Comparison of ENCODE assay signal across 9 mouse cellular contexts in the genomic region with DNA sequence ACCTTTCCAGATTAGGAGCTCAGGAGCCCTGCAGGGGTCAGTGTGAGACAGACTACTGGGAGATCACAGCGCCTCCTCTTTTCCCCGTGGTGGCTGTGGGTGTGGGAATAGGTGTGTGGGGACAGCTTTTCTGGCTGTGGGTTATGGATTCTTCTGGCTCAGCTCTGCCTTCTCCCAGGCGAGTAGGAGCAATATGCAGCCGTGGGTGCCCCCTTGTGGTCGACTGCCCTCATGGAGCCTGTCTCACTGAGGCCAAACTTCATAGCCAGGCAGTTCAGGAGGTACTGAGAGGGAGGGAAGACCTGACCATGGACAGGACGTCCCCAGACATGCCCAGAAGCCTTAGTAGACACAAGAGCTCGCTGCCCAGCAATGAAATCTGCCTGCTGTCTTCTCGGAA.
DNase-seq lines count a peak whose midpoint lies in the region; ATAC-seq and TF ChIP-seq lines count a peak whose summit lies in the region.
"Had no signal": no experiment of that assay in that cellular context is flagged by ENCODE, and none has a peak within 500 bp of the region (broad histone marks: within the 10 kb centered on the region; RNA-seq: fewer than 3 reads in every experiment).

No protein-coding gene starts in this region.

- H3K4me1 ChIP-seq in bone marrow, adult 2 months (ENCODE audit: control insufficient read depth, insufficient read depth, low read length), result no peaks in the 10 kb centered on the region
- H3K4me1 ChIP-seq in embryonic facial prominence, embryonic 15.5 days, result no peaks in the 10 kb centered on the region
- peaks cover 5% of the 10 kb centered on the region for H3K4me1 ChIP-seq in midbrain, embryonic 12.5 days
- H3K4me1 ChIP-seq in stomach, embryonic 14.5 days (ENCODE audit: control insufficient read depth, insufficient read depth, low read length), result no peaks in the 10 kb centered on the region

- TF ChIP-seq POLR2A in bone marrow, adult 2 months (IDR thresholded peaks at IDR 0.05; ENCODE audit: borderline replicate concordance, control insufficient read depth, low read depth, low read length), result no peak

- WGBS in bone marrow, adult 2 months, result 7% methylated on average over 8 of the region's 8 CpGs
- WGBS in embryonic facial prominence, embryonic 15.5 days, result 8% methylated on average over 8 of the region's 8 CpGs
- 6% methylated on average over 8 of the region's 8 CpGs for WGBS in midbrain, embryonic 12.5 days
- 5% methylated on average over 8 of the region's 8 CpGs for WGBS in stomach, embryonic 14.5 days

- intact Hi-C loops in left cerebral cortex, postnatal 4 days (cut with DNase I), result loop anchor here (2.0 kb wide), 1 partner anchor 128 kb away; no protein-coding TSS in a partner anchor

- peak; percentile 65 for TF ChIP-seq CTCF in bone marrow, adult 2 months (IDR thresholded peaks at IDR 0.05; ENCODE audit: control insufficient read depth, insufficient read depth, low read length)

- H3K4me2 ChIP-seq in embryonic facial prominence, embryonic 15.5 days (replicated peaks), result no peak overlapping the region
- H3K4me2 ChIP-seq in midbrain, embryonic 12.5 days (replicated peaks), result no peak overlapping the region
- no peak overlapping the region for H3K4me2 ChIP-seq in stomach, embryonic 14.5 days (replicated peaks; ENCODE audit: low read depth, low read length)

- no peaks in the 10 kb centered on the region for H3K27me3 ChIP-seq in embryonic facial prominence, embryonic 15.5 days
- H3K27me3 ChIP-seq in midbrain, embryonic 12.5 days, result peaks cover 7% of the 10 kb centered on the region; the same call in 1 of the 2 replicates
- no peaks in the 10 kb centered on the region for H3K27me3 ChIP-seq in stomach, embryonic 14.5 days (ENCODE audit: control insufficient read depth, insufficient read depth, low read length)

- H3K4me3 ChIP-seq in bone marrow, adult 2 months (replicated peaks; ENCODE audit: control insufficient read depth, low read depth, low read length), result no peak overlapping the region
- no peak overlapping the region for H3K4me3 ChIP-seq in embryonic facial prominence, embryonic 15.5 days (replicated peaks)
- no peak overlapping the region for H3K4me3 ChIP-seq in midbrain, embryonic 12.5 days
- H3K4me3 ChIP-seq in stomach, embryonic 14.5 days (ENCODE audit: low read depth, low read length), result no peak overlapping the region

- no peak overlapping the region for H3K9ac ChIP-seq in embryonic facial prominence, embryonic 15.5 days
- no peak overlapping the region for H3K9ac ChIP-seq in midbrain, embryonic 12.5 days (replicated peaks)
- no peak overlapping the region for H3K9ac ChIP-seq in stomach, embryonic 14.5 days (replicated peaks; ENCODE audit: low read depth, low read length)

- H3K9me3 ChIP-seq in embryonic facial prominence, embryonic 15.5 days (replicated peaks), result no peaks in the 10 kb centered on the region
- H3K9me3 ChIP-seq in midbrain, embryonic 12.5 days, result no peaks in the 10 kb centered on the region
- no peaks in the 10 kb centered on the region for H3K9me3 ChIP-seq in stomach, embryonic 14.5 days (ENCODE audit: control insufficient read depth, low read depth, low read length)

- ATAC-seq in embryonic facial prominence, embryonic 15.5 days (ENCODE audit: insufficient number of reproducible peaks, low FRiP score, low TSS enrichment, low read depth), result 0 out of 2 replicates have a peak, but pooled peaks have one; percentile 44
- ATAC-seq in midbrain, embryonic 12.5 days (ENCODE audit: low FRiP score, low read depth), result peak; percentile 74
- ATAC-seq in stomach, embryonic 14.5 days (ENCODE audit: insufficient number of reproducible peaks, insufficient read depth, low FRiP score, low read depth), result peak; percentile 64; the same call in 1 of the 2 replicates

- H3K27ac ChIP-seq in bone marrow, adult 2 months (ENCODE audit: control insufficient read depth, insufficient read depth, low read depth, low read length, poor library complexity), result no peak overlapping the region
- no peak overlapping the region for H3K27ac ChIP-seq in embryonic facial prominence, embryonic 15.5 days (replicated peaks)
- H3K27ac ChIP-seq in midbrain, embryonic 12.5 days (replicated peaks), result no peak overlapping the region
- H3K27ac ChIP-seq in stomach, embryonic 14.5 days (ENCODE audit: low read length), result no peak overlapping the region

- peak; percentile 21 for DNase-seq in 3134 (ENCODE audit: extremely low read depth, insufficient read length, low spot score)
- peak; percentile 6 to 50 for DNase-seq in heart, adult 9 months (ENCODE audit: low spot score in 2 of 2)
- peak; percentile 24 to 74 for DNase-seq in kidney, adult 8-10 months
- DNase-seq in left cerebral cortex, postnatal 4 days, result peak; percentile 92

- no peaks in the 10 kb centered on the region for H3K36me3 ChIP-seq in embryonic facial prominence, embryonic 15.5 days
- no peaks in the 10 kb centered on the region for H3K36me3 ChIP-seq in midbrain, embryonic 12.5 days
- no peaks in the 10 kb centered on the region for H3K36me3 ChIP-seq in stomach, embryonic 14.5 days (ENCODE audit: control insufficient read depth, insufficient read depth, low read length)
- H3K36me3 ChIP-seq: G1E had no signal

Comparison
In these comparisons a context has a peak if more than half of its experiments do, and no peak if none do; other contexts are left out.
1. DNase-seq: peak in every context shown above with its lines; median percentile 92 in left cerebral cortex, postnatal 4 days; 49 in kidney, adult 8-10 months; 28 in heart, adult 9 months; 21 in 3134.